Mouse (Mus musculus) midbrain, embryonic 12.5 days (tissue): ENCODE measurements at regions not wholly inside any gene's neighbourhood (a gene's known extent, or its start where the extent isn't known, plus 50 kb on each side); places are given as distances from the start of the nearest gene placed in this dataset.
A peak's percentile ranks its signal among the peaks of the same experiment; 100 is the strongest.

Source experiments
- ATAC-seq: fragments of 200-750 bp; cut with Nextera tagmentation; 2 replicates; pipeline ENCODE4 v1.8.0; 2017; ENCODE audit warnings: low read depth, moderate TSS enrichment, moderate library complexity; ENCODE audit not compliant: low FRiP score
- H3K27ac ChIP-seq: fragments of 300-500 bp; sonication (generic); replicated peaks from 2 replicates; pipeline ENCODE4 v1.5.1; 2016; ENCODE audit warnings: mild to moderate bottlenecking
- H3K27me3 ChIP-seq: fragments of 300-500 bp; sonication (generic); 2 replicates; pipeline ENCODE4 v1.6.1; 2016; ENCODE audit warnings: mild to moderate bottlenecking
- H3K36me3 ChIP-seq: fragments of 300-500 bp; sonication (generic); 2 replicates; pipeline ENCODE4 v1.6.1; 2016
- H3K4me1 ChIP-seq: fragments of 300-500 bp; sonication (generic); 2 replicates; pipeline ENCODE4 v1.6.1; 2016
- H3K4me2 ChIP-seq: fragments of 300-500 bp; sonication (generic); replicated peaks from 2 replicates; pipeline ENCODE4 v1.6.1; 2016; ENCODE audit warnings: mild to moderate bottlenecking, moderate library complexity
- H3K4me3 ChIP-seq: fragments of 300-500 bp; sonication (generic); 2 replicates; pipeline ENCODE4 v1.5.1; 2016; ENCODE audit warnings: mild to moderate bottlenecking
- H3K9ac ChIP-seq: fragments of 300-500 bp; sonication (generic); replicated peaks from 2 replicates; pipeline ENCODE4 v1.6.1; 2016; ENCODE audit warnings: mild to moderate bottlenecking, moderate library complexity
- H3K9me3 ChIP-seq: fragments of 300-500 bp; sonication (generic); 2 replicates; pipeline ENCODE4 v1.6.1; 2016; ENCODE audit warnings: mild to moderate bottlenecking
- WGBS: fragments of 180-500 bp; shearing (Covaris S2); methylation state at CpG from one replicate; pipeline ENCODE4 v1.1.7; 2016; 5-methylcytosine and 5-hydroxymethylcytosine counted together

GRCm38 (mm10) chr10:99451639-99452417 lies 188.8 kb downstream of the Dusp6 start:
- Histone ChIP-seq H3K27me3 (no peaks in the 10 kb centered on the region), H3K4me1 (peaks cover 15% of the 10 kb centered on the region), H3K9ac (no peak overlapping the region), H3K4me2 (no peak overlapping the region), H3K4me3 (no peak overlapping the region), H3K9me3 (no peaks in the 10 kb centered on the region), H3K27ac (peak overlapping the region; percentile 60; the same call in 1 of the 2 replicates), H3K36me3 (no peaks in the 10 kb centered on the region)
- peak; percentile 31; the same call in 1 of the 2 replicates for ATAC-seq
- 12% methylated on average over 10 of the region's 10 CpGs for WGBS

- Histone ChIP-seq H3K27ac (no peak overlapping the region), H3K4me1 (peaks cover 13% of the 10 kb centered on the region), H3K9me3 (no peaks in the 10 kb centered on the region)
These were observed 193.1 kb downstream of the Dusp6 start for GRCm38 (mm10) chr10:99456180-99456579.

GRCm38 (mm10) chr10:99458047-99458446 lies 195.0 kb downstream of the Dusp6 start:
- no peaks in the 10 kb centered on the region for H3K9me3 ChIP-seq
- 80% methylated on average over 3 of the region's 3 CpGs for WGBS
- no peak overlapping the region for H3K27ac ChIP-seq
- peaks cover 13% of the 10 kb centered on the region for H3K4me1 ChIP-seq
- H3K4me3 ChIP-seq: no peak overlapping the region
- peaks cover 20% of the 10 kb centered on the region; the same call in 1 of the 2 replicates for H3K27me3 ChIP-seq
- H3K4me2 ChIP-seq: no peak overlapping the region
- no peak overlapping the region for H3K9ac ChIP-seq
- H3K36me3 ChIP-seq: no peaks in the 10 kb centered on the region
- no peak for ATAC-seq

More at GRCm38 (mm10) chr10:99456180-99456579, 193.1 kb downstream of the Dusp6 start:
- Histone ChIP-seq H3K9ac (no peak overlapping the region), H3K27me3 (peaks cover 11% of the 10 kb centered on the region; the same call in 1 of the 2 replicates), H3K4me3 (no peak overlapping the region), H3K4me2 (no peak overlapping the region), H3K36me3 (no peaks in the 10 kb centered on the region)
- 82% methylated on average over 5 of the region's 5 CpGs for WGBS
- no peak for ATAC-seq

- ATAC-seq: no peak
- Histone ChIP-seq H3K9ac (no peak overlapping the region), H3K27me3 (peaks cover 20% of the 10 kb centered on the region; the same call in 1 of the 2 replicates), H3K4me1 (peaks cover 13% of the 10 kb centered on the region), H3K36me3 (no peaks in the 10 kb centered on the region), H3K4me2 (no peak overlapping the region), H3K27ac (no peak overlapping the region), H3K4me3 (no peak overlapping the region), H3K9me3 (no peaks in the 10 kb centered on the region)
- 80% methylated on average over 9 of the region's 9 CpGs for WGBS
These were observed 196.2 kb downstream of the Dusp6 start for GRCm38 (mm10) chr10:99459171-99459660.

- H3K4me3 ChIP-seq: no peak overlapping the region
- no peak overlapping the region for H3K9ac ChIP-seq
- no peak overlapping the region for H3K4me2 ChIP-seq
- no peaks in the 10 kb centered on the region for H3K36me3 ChIP-seq
- ATAC-seq: no peak
- WGBS: 41% methylated on average over 10 of the region's 10 CpGs
- H3K27me3 ChIP-seq: peaks cover 20% of the 10 kb centered on the region; the same call in 1 of the 2 replicates
- H3K9me3 ChIP-seq: no peaks in the 10 kb centered on the region
- no peak overlapping the region for H3K27ac ChIP-seq
- H3K4me1 ChIP-seq: peaks cover 13% of the 10 kb centered on the region
These were observed 196.9 kb downstream of the Dusp6 start for GRCm38 (mm10) chr10:99459823-99460361.

- peaks cover 13% of the 10 kb centered on the region for H3K4me1 ChIP-seq
- no peaks in the 10 kb centered on the region for H3K9me3 ChIP-seq
- peak overlapping the region; percentile 58 for H3K4me2 ChIP-seq
- H3K4me3 ChIP-seq: peak overlapping the region; percentile 33
- peaks cover 20% of the 10 kb centered on the region; the same call in 1 of the 2 replicates for H3K27me3 ChIP-seq
- peak; percentile 60 for ATAC-seq
- no peaks in the 10 kb centered on the region for H3K36me3 ChIP-seq
- 1% methylated on average over 17 of the region's 17 CpGs for WGBS
- H3K9ac ChIP-seq: peak overlapping the region; percentile 41
- H3K27ac ChIP-seq: 0 out of 2 replicates have a peak overlapping the region, but pooled peaks have one; percentile 20
These were observed 197.9 kb downstream of the Dusp6 start for GRCm38 (mm10) chr10:99460847-99461445.

GRCm38 (mm10) chr10:99461446-99461966 lies 198.5 kb downstream of the Dusp6 start:
- WGBS: 2% methylated on average over 13 of the region's 13 CpGs
- Histone ChIP-seq H3K9ac (peak overlapping the region; percentile 41; the same call in 1 of the 2 replicates), H3K27ac (0 out of 2 replicates have a peak overlapping the region, but pooled peaks have one; percentile 20), H3K4me2 (peak overlapping the region; percentile 58), H3K4me1 (peaks cover 13% of the 10 kb centered on the region), H3K36me3 (no peaks in the 10 kb centered on the region), H3K27me3 (peaks cover 20% of the 10 kb centered on the region; the same call in 1 of the 2 replicates), H3K4me3 (peak overlapping the region; percentile 33), H3K9me3 (no peaks in the 10 kb centered on the region)
- peak; percentile 18; the same call in 1 of the 2 replicates for ATAC-seq

GRCm38 (mm10) chr10:99466695-99467094 lies 203.7 kb downstream of the Dusp6 start:
- H3K9me3 ChIP-seq: no peaks in the 10 kb centered on the region
- H3K4me2 ChIP-seq: no peak overlapping the region
- WGBS: 100% methylated on average over 1 of the region's 1 CpGs
- H3K27ac ChIP-seq: no peak overlapping the region
- ATAC-seq: no peak
- H3K4me3 ChIP-seq: no peak overlapping the region
- H3K27me3 ChIP-seq: peaks cover 9% of the 10 kb centered on the region; the same call in 1 of the 2 replicates
- no peak overlapping the region for H3K9ac ChIP-seq
- H3K36me3 ChIP-seq: no peaks in the 10 kb centered on the region
- H3K4me1 ChIP-seq: peaks cover 4% of the 10 kb centered on the region

- 67% methylated on average over 9 of the region's 9 CpGs for WGBS
These were observed 204.3 kb downstream of the Dusp6 start for GRCm38 (mm10) chr10:99467319-99467842.

GRCm38 (mm10) chr10:99468971-99469370 lies 205.9 kb downstream of the Dusp6 start:
- Histone ChIP-seq H3K27ac (no peak overlapping the region), H3K4me2 (no peak overlapping the region), H3K4me3 (no peak overlapping the region), H3K9me3 (no peaks in the 10 kb centered on the region), H3K36me3 (no peaks in the 10 kb centered on the region), H3K9ac (no peak overlapping the region), H3K4me1 (peaks cover 5% of the 10 kb centered on the region; the same call in 1 of the 2 replicates), H3K27me3 (no peaks in the 10 kb centered on the region)
- 17% methylated on average over 3 of the region's 3 CpGs for WGBS
- no peak for ATAC-seq

More at GRCm38 (mm10) chr10:99467319-99467842, 204.3 kb downstream of the Dusp6 start:
- Histone ChIP-seq H3K4me3 (no peak overlapping the region), H3K4me1 (peaks cover 5% of the 10 kb centered on the region; the same call in 1 of the 2 replicates), H3K9ac (no peak overlapping the region), H3K9me3 (no peaks in the 10 kb centered on the region), H3K27ac (no peak overlapping the region), H3K27me3 (peaks cover 7% of the 10 kb centered on the region; the same call in 1 of the 2 replicates), H3K4me2 (no peak overlapping the region), H3K36me3 (no peaks in the 10 kb centered on the region)
- no peak for ATAC-seq

GRCm38 (mm10) chr10:99471832-99472497 lies 208.9 kb downstream of the Dusp6 start:
- H3K4me2 ChIP-seq: no peak overlapping the region
- H3K27ac ChIP-seq: no peak overlapping the region
- peaks cover 5% of the 10 kb centered on the region; the same call in 1 of the 2 replicates for H3K4me1 ChIP-seq
- no peak overlapping the region for H3K9ac ChIP-seq
- no peak for ATAC-seq
- WGBS: 59% methylated on average over 8 of the region's 8 CpGs
- H3K9me3 ChIP-seq: no peaks in the 10 kb centered on the region
- no peak overlapping the region for H3K4me3 ChIP-seq
- H3K36me3 ChIP-seq: no peaks in the 10 kb centered on the region
- no peaks in the 10 kb centered on the region for H3K27me3 ChIP-seq
